Mouse (Mus musculus): ENCODE data around the gene Usp48. TPM values are rescaled to one million over a fixed set of nuclear protein-coding genes. Genes with fewer than 3 reads are reported as not detected.

Gene Usp48
- polyA plus RNA-seq, 1 experiment from 2014 or later: 74.2 TPM

- H3K4me2 ChIP-seq: no peak overlapping the region
- H3K9ac ChIP-seq: no peak overlapping the region
- peaks cover 5% of the 10 kb centered on the region for H3K27me3 ChIP-seq (ENCODE audit: insufficient read depth, low read length)
- 43% methylated on average over 14 of the region's 14 CpGs for WGBS
- no peaks in the 10 kb centered on the region for H3K36me3 ChIP-seq (ENCODE audit: insufficient read depth)
- ATAC-seq (ENCODE audit: insufficient read depth): no peak
- no peak overlapping the region for H3K4me3 ChIP-seq (ENCODE audit: low read depth, low read length)
- H3K9me3 ChIP-seq (ENCODE audit: low read depth, low read length): no peaks in the 10 kb centered on the region
- H3K4me1 ChIP-seq (ENCODE audit: insufficient read depth): 0 out of 2 replicates have a peak, but pooled peaks cover 5% of the 10 kb centered on the region
- H3K27ac ChIP-seq (ENCODE audit: low read depth): no peak overlapping the region
- no peak for TF ChIP-seq CTCF (IDR thresholded peaks at IDR 0.05; ENCODE audit: low read depth)
- DNase-seq: no peak
Measured at GRCm38 (mm10) chr4:137687234-137687825, 93.8 kb downstream of the Usp48 start.

GRCm38 (mm10) chr4:137692107-137692902 lies 98.8 kb downstream of the Usp48 start:
- ATAC-seq (ENCODE audit: insufficient read depth) (no peak), DNase-seq (no peak)
- Histone ChIP-seq H3K9me3 (ENCODE audit: low read depth, low read length) (no peaks in the 10 kb centered on the region), H3K4me2 (no peak overlapping the region), H3K9ac (no peak overlapping the region), H3K27ac (ENCODE audit: low read depth) (no peak overlapping the region), H3K27me3 (ENCODE audit: insufficient read depth, low read length) (no peaks in the 10 kb centered on the region), H3K4me1 (ENCODE audit: insufficient read depth) (0 out of 2 replicates have a peak, but pooled peaks cover 7% of the 10 kb centered on the region), H3K4me3 (ENCODE audit: low read depth, low read length) (no peak overlapping the region), H3K36me3 (ENCODE audit: insufficient read depth) (no peaks in the 10 kb centered on the region)
- 70% methylated on average over 10 of the region's 10 CpGs for WGBS
- no peak for TF ChIP-seq CTCF (IDR thresholded peaks at IDR 0.05; ENCODE audit: low read depth)

- Histone ChIP-seq H3K27ac (ENCODE audit: low read depth) (peak overlapping the region; percentile 55; the same call in 1 of the 2 replicates), H3K4me1 (ENCODE audit: insufficient read depth) (0 out of 2 replicates have a peak, but pooled peaks cover 7% of the 10 kb centered on the region), H3K4me2 (no peak overlapping the region), H3K36me3 (ENCODE audit: insufficient read depth) (no peaks in the 10 kb centered on the region), H3K4me3 (ENCODE audit: low read depth, low read length) (no peak overlapping the region), H3K9ac (no peak overlapping the region), H3K27me3 (ENCODE audit: insufficient read depth, low read length) (no peaks in the 10 kb centered on the region), H3K9me3 (ENCODE audit: low read depth, low read length) (no peaks in the 10 kb centered on the region)
- no peak for TF ChIP-seq CTCF (IDR thresholded peaks at IDR 0.05; ENCODE audit: low read depth)
- no peak for ATAC-seq (ENCODE audit: insufficient read depth)
- no peak for DNase-seq
- 58% methylated on average over 8 of the region's 8 CpGs for WGBS
Measured at GRCm38 (mm10) chr4:137695300-137695699, 101.7 kb downstream of the Usp48 start.

- H3K4me3 ChIP-seq (ENCODE audit: low read depth, low read length): no peak overlapping the region
- no peak overlapping the region for H3K9ac ChIP-seq
- H3K4me2 ChIP-seq: no peak overlapping the region
- WGBS: 12% methylated on average over 4 of the region's 4 CpGs
- peak overlapping the region; percentile 55; the same call in 1 of the 2 replicates for H3K27ac ChIP-seq (ENCODE audit: low read depth)
- no peaks in the 10 kb centered on the region for H3K27me3 ChIP-seq (ENCODE audit: insufficient read depth, low read length)
- ATAC-seq (ENCODE audit: insufficient read depth): no peak
- no peaks in the 10 kb centered on the region for H3K36me3 ChIP-seq (ENCODE audit: insufficient read depth)
- TF ChIP-seq CTCF (IDR thresholded peaks at IDR 0.05; ENCODE audit: low read depth): no peak
- H3K9me3 ChIP-seq (ENCODE audit: low read depth, low read length): no peaks in the 10 kb centered on the region
- 0 out of 2 replicates have a peak, but pooled peaks cover 7% of the 10 kb centered on the region for H3K4me1 ChIP-seq (ENCODE audit: insufficient read depth)
- peak; percentile 79 for DNase-seq
Measured at GRCm38 (mm10) chr4:137695900-137696299, 102.3 kb downstream of the Usp48 start.

- H3K9ac ChIP-seq: no peak overlapping the region
- no peak overlapping the region for H3K4me2 ChIP-seq
- no peaks in the 10 kb centered on the region for H3K9me3 ChIP-seq (ENCODE audit: low read depth, low read length)
- DNase-seq (peak; percentile 19), ATAC-seq (ENCODE audit: insufficient read depth) (no peak)
- 0 out of 2 replicates have a peak, but pooled peaks cover 7% of the 10 kb centered on the region for H3K4me1 ChIP-seq (ENCODE audit: insufficient read depth)
- peak overlapping the region; percentile 82 for H3K27ac ChIP-seq (ENCODE audit: low read depth)
- 52% methylated on average over 13 of the region's 13 CpGs for WGBS
- no peaks in the 10 kb centered on the region for H3K27me3 ChIP-seq (ENCODE audit: insufficient read depth, low read length)
- H3K4me3 ChIP-seq (ENCODE audit: low read depth, low read length): no peak overlapping the region
- no peaks in the 10 kb centered on the region for H3K36me3 ChIP-seq (ENCODE audit: insufficient read depth)
- no peak for TF ChIP-seq CTCF (IDR thresholded peaks at IDR 0.05; ENCODE audit: low read depth)
Measured at GRCm38 (mm10) chr4:137697156-137697885, 103.8 kb downstream of the Usp48 start.

- Histone ChIP-seq H3K4me3 (ENCODE audit: low read depth, low read length) (no peak overlapping the region), H3K27ac (ENCODE audit: low read depth) (peak overlapping the region; percentile 82), H3K4me2 (no peak overlapping the region), H3K9me3 (ENCODE audit: low read depth, low read length) (no peaks in the 10 kb centered on the region), H3K27me3 (ENCODE audit: insufficient read depth, low read length) (no peaks in the 10 kb centered on the region), H3K36me3 (ENCODE audit: insufficient read depth) (no peaks in the 10 kb centered on the region), H3K4me1 (ENCODE audit: insufficient read depth) (0 out of 2 replicates have a peak, but pooled peaks cover 7% of the 10 kb centered on the region), H3K9ac (no peak overlapping the region)
- no peak for TF ChIP-seq CTCF (IDR thresholded peaks at IDR 0.05; ENCODE audit: low read depth)
- 51% methylated on average over 7 of the region's 7 CpGs for WGBS
- ATAC-seq (ENCODE audit: insufficient read depth) (peak; percentile 68), DNase-seq (peak; percentile 53)
Measured at GRCm38 (mm10) chr4:137698076-137698985, 104.8 kb downstream of the Usp48 start.

Data from lung, embryonic 14.5 days (tissue).